Mouse (Mus musculus) spleen, embryonic (tissue): ENCODE results near the gene Olfr1511.
"Not testable (repeated sequence)": the region's sequence is repeated elsewhere in the genome, so short reads cannot be mapped to it uniquely, and the experiment has no call there.

ENCODE experiments used
- CTCF ChIA-PET: fragments of 350-600 bp; sonication (Branson Sonifier 250); formaldehyde crosslinking; loops from one replicate; lab custom pipeline; 2022; lab: Charles Lee

Gene Olfr1511

GRCm38 (mm10) chr14:52397279-52397678 lies at the start of gene Olfr1511:
Gene Olfr1511 (minus strand): TSS chr14:52397379.
- CTCF ChIA-PET = no interaction called here

GRCm38 (mm10) chr14:52442690-52443089 lies 45.5 kb upstream of the Olfr1511 start, which contains the start of gene Olfr1509:
Gene Olfr1509 (plus strand): TSS chr14:52442990.
- CTCF ChIA-PET = no interaction called here

DNA sequence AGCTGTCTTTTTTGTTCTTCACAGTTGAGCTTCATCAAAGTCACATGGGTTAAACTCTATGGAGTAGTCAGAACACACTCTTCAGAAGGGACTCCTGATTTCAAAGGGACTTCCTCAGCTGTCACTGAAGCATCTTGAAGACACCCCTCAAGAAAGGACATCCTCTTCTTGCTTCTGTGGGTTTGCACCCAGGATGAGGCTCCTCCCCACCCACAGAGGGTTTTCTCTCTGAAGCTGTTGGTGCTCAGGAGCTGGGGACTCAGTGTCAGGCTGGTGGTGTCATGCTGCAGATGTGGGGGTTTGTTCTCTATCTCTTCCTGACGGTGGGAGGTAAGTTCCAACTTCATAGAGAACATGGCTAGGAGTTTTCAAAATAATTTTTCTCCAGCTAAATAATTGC lies 30.5 kb upstream of the Olfr1511 start:
- CTCF ChIA-PET = no interaction called here

- CTCF ChIA-PET = no interaction called here
Measured at GRCm38 (mm10) chr14:52414273-52414672, 17.1 kb upstream of the Olfr1511 start, which contains the start of gene Olfr1510. Gene Olfr1510 (minus strand): TSS chr14:52414373.

- CTCF ChIA-PET = not testable (repeated sequence)
Measured at GRCm38 (mm10) chr14:52410142-52410919, 13.2 kb upstream of the Olfr1511 start.

GRCm38 (mm10) chr14:52390084-52390848 lies 6.9 kb downstream of the Olfr1511 start:
- CTCF ChIA-PET = not testable (repeated sequence)

DNA sequence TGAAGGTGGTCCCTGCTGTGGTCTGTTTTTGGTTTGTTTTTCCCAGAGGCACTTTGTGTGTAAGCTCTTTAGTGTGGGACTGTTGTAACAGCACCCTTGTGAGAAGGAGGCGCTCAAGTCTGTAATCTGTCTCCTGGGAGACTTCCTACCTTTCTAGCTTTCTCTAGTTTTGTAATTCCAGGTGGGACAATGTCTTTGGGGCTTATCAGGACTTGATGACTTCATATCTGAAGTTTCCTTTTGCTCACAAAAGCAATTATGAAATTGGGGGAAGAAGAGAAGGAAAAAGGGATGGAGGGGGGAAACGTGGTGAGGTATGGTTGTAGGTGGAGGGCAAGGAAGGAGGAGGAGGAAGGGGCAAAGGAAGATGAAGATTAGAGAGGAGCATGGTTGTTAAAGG lies 18.1 kb downstream of the Olfr1511 start, which contains the start of gene Olfr1512:
Gene Olfr1512 (minus strand): TSS at position 101 of the 400 bp plus-strand sequence.
- CTCF ChIA-PET = no interaction called here

GRCm38 (mm10) chr14:52368741-52369140 lies 28.4 kb downstream of the Olfr1511 start:
- CTCF ChIA-PET = no interaction called here

GRCm38 (mm10) chr14:52356308-52356707 lies 40.9 kb downstream of the Olfr1511 start, which contains the start of gene Olfr1513:
Gene Olfr1513 (minus strand): TSS chr14:52356408.
- CTCF ChIA-PET = no interaction called here
